Mouse (Mus musculus): Measurements from ENCODE around the gene Apbb1ip. TPM values are rescaled to one million over a fixed set of nuclear protein-coding genes. Genes with fewer than 3 reads are reported as not detected.

The Apbb1ip gene
- polyA plus RNA-seq, 1 experiment, result 0.57 TPM

DNA sequence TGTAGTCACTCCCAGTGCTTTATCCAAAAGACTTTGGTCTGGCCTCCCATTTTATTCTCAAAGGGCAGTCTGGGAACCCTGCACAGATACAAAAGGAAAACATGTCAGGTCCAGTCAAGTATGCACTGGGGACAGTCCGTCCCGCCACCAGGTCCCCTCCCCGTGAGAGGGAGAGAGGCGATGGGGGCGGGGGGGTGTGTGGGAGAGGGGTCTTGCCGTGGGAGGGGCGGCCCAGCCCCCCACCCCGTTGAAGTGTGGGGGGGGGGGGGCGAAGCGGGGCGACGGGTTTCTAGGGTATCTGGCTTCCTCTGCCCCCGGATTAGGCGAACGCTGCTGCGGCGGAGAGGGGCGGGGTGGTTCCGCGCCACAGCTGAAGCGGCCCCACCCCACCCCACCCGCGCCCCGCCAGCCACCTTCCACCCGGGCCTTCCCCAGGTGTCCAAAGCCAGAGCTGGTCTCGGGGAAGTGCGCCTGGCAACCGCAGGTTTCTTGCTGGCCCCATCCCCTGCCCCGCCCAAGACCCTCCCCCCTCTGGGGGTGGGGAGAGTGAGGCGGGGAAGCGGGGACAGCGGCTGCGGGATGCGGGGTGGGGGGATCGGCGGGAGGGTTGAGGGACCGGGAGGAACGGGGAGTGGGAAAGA is 29.7 kb upstream of the Apbb1ip start:
- no peak for TF ChIP-seq EP300 (IDR thresholded peaks at IDR 0.05; ENCODE audit: insufficient read depth, low read depth, low read length)
- TF ChIP-seq POLR2A (IDR thresholded peaks at IDR 0.05; ENCODE audit: insufficient read depth, low read length), result no peak
- TF ChIP-seq CTCF (IDR thresholded peaks at IDR 0.05; ENCODE audit: low read depth, low read length), result no peak
- Histone ChIP-seq H3K9ac (ENCODE audit: low read depth, poor library complexity, severe bottlenecking) (no peak overlapping the region; the same call in none of the 2 replicates), H3K27ac (ENCODE audit: insufficient read depth, low read length) (no peak overlapping the region), H3K9me3 (replicated peaks; ENCODE audit: control insufficient read depth, insufficient read depth, low read length, poor library complexity, severe bottlenecking) (peaks cover under 1% of the 10 kb centered on the region; the same call in 1 of the 2 replicates), H3K36me3 (ENCODE audit: control insufficient read depth, insufficient read depth, low read length, poor library complexity, severe bottlenecking) (no peaks in the 10 kb centered on the region), H3K4me3 (ENCODE audit: low read depth, low read length) (peak overlapping the region; percentile 65), H3K27me3 (ENCODE audit: control insufficient read depth, insufficient read depth, low read length, poor library complexity, severe bottlenecking) (peaks cover 2% of the 10 kb centered on the region; the same call in 1 of the 2 replicates), H3K4me1 (ENCODE audit: control insufficient read depth, insufficient read depth, low read length) (no peaks in the 10 kb centered on the region)

DNA sequence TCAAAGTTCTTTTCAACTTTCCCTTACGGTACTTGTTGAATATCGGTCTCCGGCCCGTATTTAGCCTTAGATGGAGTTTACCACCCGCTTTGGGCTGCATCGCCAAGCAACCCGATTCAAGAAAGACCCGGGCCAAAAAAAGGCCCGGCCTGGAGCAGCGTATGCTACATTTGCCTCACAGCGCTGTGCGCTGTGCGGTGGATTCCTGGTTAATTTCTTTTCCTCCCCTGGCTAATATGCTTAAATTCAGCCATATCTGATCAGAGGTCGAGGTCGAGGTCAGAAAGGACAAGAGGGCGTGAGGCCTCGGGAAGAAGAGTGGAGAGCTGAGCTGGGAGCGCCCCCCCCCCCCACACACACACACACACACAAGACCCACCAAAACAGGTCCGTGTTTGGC is 29.0 kb upstream of the Apbb1ip start:
- Histone ChIP-seq H3K27me3 (ENCODE audit: control insufficient read depth, insufficient read depth, low read length, poor library complexity, severe bottlenecking) (peaks cover 2% of the 10 kb centered on the region; the same call in 1 of the 2 replicates), H3K36me3 (ENCODE audit: control insufficient read depth, insufficient read depth, low read length, poor library complexity, severe bottlenecking) (no peaks in the 10 kb centered on the region), H3K9ac (ENCODE audit: low read depth, poor library complexity, severe bottlenecking) (no peak overlapping the region), H3K4me1 (ENCODE audit: control insufficient read depth, insufficient read depth, low read length) (no peaks in the 10 kb centered on the region), H3K9me3 (replicated peaks; ENCODE audit: control insufficient read depth, insufficient read depth, low read length, poor library complexity, severe bottlenecking) (no peaks in the 10 kb centered on the region), H3K4me3 (ENCODE audit: low read depth, low read length) (no peak overlapping the region), H3K27ac (ENCODE audit: insufficient read depth, low read length) (no peak overlapping the region)
- TF ChIP-seq POLR2A (IDR thresholded peaks at IDR 0.05; ENCODE audit: insufficient read depth, low read length) (no peak), EP300 (IDR thresholded peaks at IDR 0.05; ENCODE audit: insufficient read depth, low read depth, low read length) (no peak), CTCF (IDR thresholded peaks at IDR 0.05; ENCODE audit: low read depth, low read length) (no peak)

DNA sequence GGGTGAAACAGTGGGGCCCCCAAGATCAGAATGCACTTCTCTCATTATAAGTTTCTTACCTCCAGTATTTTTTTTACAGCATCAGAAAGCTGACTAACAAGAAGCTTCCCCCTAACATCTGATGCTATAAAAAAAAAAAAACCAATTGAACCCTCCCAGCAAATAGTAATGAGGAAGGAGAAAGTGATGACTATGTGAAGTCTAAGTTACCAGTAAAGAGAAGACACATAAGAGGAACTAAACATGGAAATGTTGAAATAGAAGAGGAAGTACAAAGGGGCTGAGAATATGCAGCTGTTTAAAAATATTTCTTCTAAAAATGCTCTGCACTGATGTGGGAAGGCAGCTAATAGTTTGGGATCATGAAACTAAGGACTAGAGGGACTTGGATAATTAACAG is 27.1 kb upstream of the Apbb1ip start:
- TF ChIP-seq CTCF (IDR thresholded peaks at IDR 0.05; ENCODE audit: low read depth, low read length), result no peak
- no peak for TF ChIP-seq EP300 (IDR thresholded peaks at IDR 0.05; ENCODE audit: insufficient read depth, low read depth, low read length)
- TF ChIP-seq POLR2A (IDR thresholded peaks at IDR 0.05; ENCODE audit: insufficient read depth, low read length), result no peak
- Histone ChIP-seq H3K9me3 (replicated peaks; ENCODE audit: control insufficient read depth, insufficient read depth, low read length, poor library complexity, severe bottlenecking) (no peaks in the 10 kb centered on the region), H3K9ac (ENCODE audit: low read depth, poor library complexity, severe bottlenecking) (no peak overlapping the region), H3K4me1 (ENCODE audit: control insufficient read depth, insufficient read depth, low read length) (no peaks in the 10 kb centered on the region), H3K36me3 (ENCODE audit: control insufficient read depth, insufficient read depth, low read length, poor library complexity, severe bottlenecking) (no peaks in the 10 kb centered on the region), H3K27ac (ENCODE audit: insufficient read depth, low read length) (no peak overlapping the region), H3K4me3 (ENCODE audit: low read depth, low read length) (no peak overlapping the region), H3K27me3 (ENCODE audit: control insufficient read depth, insufficient read depth, low read length, poor library complexity, severe bottlenecking) (peaks cover 2% of the 10 kb centered on the region; the same call in 1 of the 2 replicates)

DNA sequence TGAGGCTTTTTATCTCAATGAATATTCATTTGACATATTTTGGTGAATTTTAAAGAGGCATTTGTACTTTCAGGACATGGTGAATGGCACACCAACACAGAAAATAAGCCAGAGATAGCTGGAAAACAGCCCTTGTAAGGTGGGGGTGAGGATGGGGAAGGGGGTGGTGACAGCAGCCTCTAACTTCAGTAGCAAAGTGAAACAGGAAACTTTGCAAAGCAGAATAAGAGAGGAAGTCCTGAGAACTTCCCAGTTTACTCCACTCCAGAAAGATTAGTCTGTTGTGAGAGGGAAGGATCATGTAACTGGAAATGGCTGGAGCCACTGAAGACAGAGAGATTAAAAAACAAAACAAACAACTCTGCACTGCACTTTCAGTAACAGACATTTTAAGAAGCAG is 26.0 kb upstream of the Apbb1ip start:
- H3K27me3 ChIP-seq (ENCODE audit: control insufficient read depth, insufficient read depth, low read length, poor library complexity, severe bottlenecking), result peaks cover 2% of the 10 kb centered on the region; the same call in 1 of the 2 replicates
- H3K27ac ChIP-seq (ENCODE audit: insufficient read depth, low read length), result no peak overlapping the region
- no peaks in the 10 kb centered on the region for H3K9me3 ChIP-seq (replicated peaks; ENCODE audit: control insufficient read depth, insufficient read depth, low read length, poor library complexity, severe bottlenecking)
- no peaks in the 10 kb centered on the region for H3K4me1 ChIP-seq (ENCODE audit: control insufficient read depth, insufficient read depth, low read length)
- TF ChIP-seq EP300 (IDR thresholded peaks at IDR 0.05; ENCODE audit: insufficient read depth, low read depth, low read length) (no peak), CTCF (IDR thresholded peaks at IDR 0.05; ENCODE audit: low read depth, low read length) (no peak), POLR2A (IDR thresholded peaks at IDR 0.05; ENCODE audit: insufficient read depth, low read length) (no peak)
- H3K36me3 ChIP-seq (ENCODE audit: control insufficient read depth, insufficient read depth, low read length, poor library complexity, severe bottlenecking), result no peaks in the 10 kb centered on the region
- H3K4me3 ChIP-seq (ENCODE audit: low read depth, low read length), result no peak overlapping the region
- H3K9ac ChIP-seq (ENCODE audit: low read depth, poor library complexity, severe bottlenecking), result no peak overlapping the region

DNA sequence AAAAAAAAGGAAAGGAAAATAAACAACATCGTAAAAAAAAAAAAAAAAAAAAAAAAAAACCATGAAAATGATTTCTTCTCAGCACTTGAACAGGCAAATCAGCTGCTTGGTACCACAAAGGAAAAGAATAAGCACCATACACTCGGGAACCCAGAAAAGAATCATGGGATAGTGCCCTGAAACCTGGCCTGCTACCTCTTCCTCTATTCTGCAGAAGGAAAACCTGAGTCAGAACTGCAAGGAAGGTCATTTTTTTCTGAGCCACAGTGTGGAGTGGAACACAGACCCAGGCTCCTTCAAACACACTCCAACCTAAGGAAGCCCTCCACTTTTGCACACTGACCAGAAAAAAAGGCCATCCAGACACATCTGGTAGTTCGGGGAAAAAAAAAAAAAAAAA is 24.1 kb upstream of the Apbb1ip start:
- Histone ChIP-seq H3K4me3 (ENCODE audit: low read depth, low read length) (no peak overlapping the region), H3K27me3 (ENCODE audit: control insufficient read depth, insufficient read depth, low read length, poor library complexity, severe bottlenecking) (peaks cover 2% of the 10 kb centered on the region; the same call in 1 of the 2 replicates), H3K4me1 (ENCODE audit: control insufficient read depth, insufficient read depth, low read length) (no peaks in the 10 kb centered on the region), H3K27ac (ENCODE audit: insufficient read depth, low read length) (no peak overlapping the region), H3K9ac (ENCODE audit: low read depth, poor library complexity, severe bottlenecking) (no peak overlapping the region), H3K36me3 (ENCODE audit: control insufficient read depth, insufficient read depth, low read length, poor library complexity, severe bottlenecking) (no peaks in the 10 kb centered on the region), H3K9me3 (replicated peaks; ENCODE audit: control insufficient read depth, insufficient read depth, low read length, poor library complexity, severe bottlenecking) (no peaks in the 10 kb centered on the region)
- no peak for TF ChIP-seq CTCF (IDR thresholded peaks at IDR 0.05; ENCODE audit: low read depth, low read length)
- no peak for TF ChIP-seq EP300 (IDR thresholded peaks at IDR 0.05; ENCODE audit: insufficient read depth, low read depth, low read length)
- TF ChIP-seq POLR2A (IDR thresholded peaks at IDR 0.05; ENCODE audit: insufficient read depth, low read length), result no peak

DNA sequence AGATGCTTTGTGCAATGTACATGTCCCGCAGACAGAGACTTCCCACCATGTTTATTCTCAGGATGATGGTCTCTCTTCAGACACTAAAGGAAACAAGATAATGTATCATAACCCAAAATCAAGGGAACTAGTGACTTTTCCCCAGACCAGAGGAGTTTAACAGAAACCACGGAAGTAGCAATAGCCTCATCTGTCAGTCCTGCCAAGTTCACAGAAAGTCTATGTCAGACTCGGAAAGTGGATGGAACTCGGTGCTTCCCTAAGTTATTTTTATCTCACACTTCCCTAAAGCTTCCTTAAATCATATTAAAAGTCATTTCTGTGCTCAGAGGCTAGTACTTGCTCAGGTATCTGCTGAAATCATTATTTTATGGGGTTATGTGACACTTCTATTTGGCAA is 21.4 kb upstream of the Apbb1ip start:
- Histone ChIP-seq H3K9me3 (replicated peaks; ENCODE audit: control insufficient read depth, insufficient read depth, low read length, poor library complexity, severe bottlenecking) (no peaks in the 10 kb centered on the region), H3K27me3 (ENCODE audit: control insufficient read depth, insufficient read depth, low read length, poor library complexity, severe bottlenecking) (no peaks in the 10 kb centered on the region), H3K36me3 (ENCODE audit: control insufficient read depth, insufficient read depth, low read length, poor library complexity, severe bottlenecking) (no peaks in the 10 kb centered on the region), H3K27ac (ENCODE audit: insufficient read depth, low read length) (no peak overlapping the region), H3K9ac (ENCODE audit: low read depth, poor library complexity, severe bottlenecking) (no peak overlapping the region), H3K4me1 (ENCODE audit: control insufficient read depth, insufficient read depth, low read length) (no peaks in the 10 kb centered on the region), H3K4me3 (ENCODE audit: low read depth, low read length) (no peak overlapping the region)
- no peak for TF ChIP-seq CTCF (IDR thresholded peaks at IDR 0.05; ENCODE audit: low read depth, low read length)
- TF ChIP-seq EP300 (IDR thresholded peaks at IDR 0.05; ENCODE audit: insufficient read depth, low read depth, low read length), result no peak
- TF ChIP-seq POLR2A (IDR thresholded peaks at IDR 0.05; ENCODE audit: insufficient read depth, low read length), result no peak
